Mouse (Mus musculus): Measurements from ENCODE around the gene Erbb4.
A peak's percentile ranks its signal among the peaks of the same experiment; 100 is the strongest.

Erbb4 gene

DNA sequence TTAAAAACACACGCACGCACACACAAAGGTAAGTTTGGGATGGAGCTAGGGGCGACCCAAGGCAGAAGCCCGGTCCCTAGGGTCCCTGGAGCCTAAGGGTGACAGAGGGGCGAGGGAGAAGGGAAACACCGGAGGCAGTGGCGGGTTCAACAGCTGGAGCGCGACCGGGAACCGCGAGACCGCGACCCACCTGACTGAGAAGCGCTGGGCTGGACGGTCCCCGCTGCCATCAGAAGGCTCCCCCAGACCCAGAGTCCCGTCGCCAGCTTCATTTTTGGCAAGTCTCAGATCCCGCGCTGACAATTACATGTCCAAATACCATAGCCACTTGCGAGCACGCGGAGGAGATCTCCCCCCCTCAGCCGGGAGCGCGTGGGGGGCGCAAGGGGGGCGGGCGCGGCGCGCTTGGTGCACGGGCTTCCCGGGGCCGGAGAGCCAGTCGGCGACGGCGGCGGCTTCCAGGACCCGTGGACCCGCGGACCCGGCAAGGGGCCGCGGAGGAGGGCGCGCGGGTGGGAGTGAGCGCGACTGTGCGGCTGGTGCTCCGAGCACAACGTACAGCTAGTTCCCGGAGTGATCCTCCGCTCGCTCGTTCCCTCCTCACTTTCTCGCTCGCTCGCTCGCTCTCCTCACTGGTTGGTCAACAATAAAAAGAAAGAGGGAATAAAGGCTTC lies at the start of gene Erbb4:
TSS of gene Erbb4 (minus strand) at position 575 of the 674 bp plus-strand sequence.
- peak; percentile 21 to 49 for DNase-seq (ENCODE audit: low spot score in 2 of 2)

DNA sequence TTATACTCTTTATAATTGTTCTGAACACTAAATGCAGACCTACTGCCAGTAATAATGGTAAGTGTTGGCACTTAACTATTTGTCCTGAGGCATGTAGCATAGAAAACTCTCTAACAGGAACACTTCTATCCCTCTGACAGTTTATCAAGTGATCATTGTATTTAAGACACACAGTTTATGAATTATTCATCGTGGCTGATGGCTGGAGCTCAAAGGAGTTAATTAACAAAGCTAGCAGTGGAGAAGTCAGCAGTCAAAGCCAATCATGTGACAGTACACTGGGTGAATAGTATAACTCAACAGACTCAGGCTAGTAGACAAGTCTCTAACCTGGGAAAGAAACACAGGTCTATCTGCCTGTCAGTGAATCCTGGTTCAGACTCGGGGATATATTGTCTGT lies 49.5 kb upstream of the Erbb4 start:
- no peak for DNase-seq (ENCODE audit: low spot score in 2 of 2)

DNA sequence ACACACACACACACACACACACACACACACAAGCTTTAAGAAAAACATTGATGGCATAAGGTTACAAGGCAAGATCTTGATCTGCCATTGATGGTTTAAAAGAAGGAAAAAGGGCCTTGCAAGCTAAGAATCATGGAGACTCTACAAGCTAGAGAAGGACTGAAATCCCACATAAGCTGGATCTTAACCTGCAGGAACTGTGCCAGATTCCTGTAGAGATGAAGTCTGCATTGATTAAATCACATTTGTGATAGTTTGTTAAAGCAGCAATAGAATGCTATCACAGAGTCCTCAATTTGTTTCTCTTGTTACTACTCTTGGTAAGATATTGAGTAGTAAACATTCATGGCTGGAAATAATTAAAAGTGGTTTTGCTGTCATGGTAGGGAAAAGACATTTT lies 33.5 kb upstream of the Erbb4 start:
- no peak for DNase-seq (ENCODE audit: low spot score in 2 of 2)

DNA sequence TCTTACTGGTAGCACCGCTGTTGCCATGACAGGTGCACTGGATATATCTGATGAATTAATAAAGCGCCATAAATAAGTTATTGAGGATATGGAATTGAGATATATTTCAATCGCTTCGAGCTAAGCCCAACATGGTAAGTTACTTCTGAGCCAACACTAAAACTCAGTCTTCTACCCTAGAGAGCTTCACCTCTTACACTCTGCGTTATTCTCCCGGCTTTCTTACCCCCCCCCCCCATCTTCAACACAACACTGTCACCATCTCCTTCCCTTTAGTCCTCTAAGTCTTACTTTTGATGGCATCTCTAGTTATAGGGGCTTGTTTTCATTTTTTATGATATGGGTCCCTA lies 31.6 kb upstream of the Erbb4 start:
- no peak for DNase-seq (ENCODE audit: low spot score in 2 of 2)

DNA sequence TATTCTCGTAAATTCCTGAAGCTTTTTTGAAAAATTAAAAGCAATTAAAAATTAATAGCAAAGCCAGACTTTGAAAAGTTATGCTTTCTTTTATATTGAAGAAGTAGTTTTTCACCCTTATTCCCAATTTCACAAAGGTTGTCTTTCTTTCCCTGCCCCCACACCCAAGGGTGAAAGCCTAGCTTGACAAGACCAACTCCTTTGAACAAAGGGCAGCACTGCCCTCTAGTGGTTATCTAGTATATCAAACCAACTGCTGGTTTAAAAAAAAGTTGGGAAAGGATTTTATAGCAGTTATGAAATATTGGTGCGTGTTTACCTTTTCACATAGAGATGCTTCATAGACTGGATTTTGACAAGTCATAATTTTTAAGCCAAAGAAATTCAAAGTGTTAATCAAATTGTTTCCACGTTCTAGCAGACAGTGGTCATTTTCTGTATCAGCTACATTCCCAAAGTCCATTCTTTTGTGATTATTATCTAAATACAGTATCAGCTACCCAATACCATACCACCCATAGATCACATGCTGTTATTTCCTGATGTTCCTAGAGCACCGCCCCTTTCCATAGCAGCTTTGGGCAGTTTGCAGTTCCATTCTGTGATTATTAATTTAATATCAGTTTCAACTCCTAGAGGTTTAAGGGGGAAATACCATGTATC lies 31.1 kb upstream of the Erbb4 start:
- DNase-seq (ENCODE audit: low spot score in 2 of 2), result peak in 1 of 2 experiments; percentile 60

DNA sequence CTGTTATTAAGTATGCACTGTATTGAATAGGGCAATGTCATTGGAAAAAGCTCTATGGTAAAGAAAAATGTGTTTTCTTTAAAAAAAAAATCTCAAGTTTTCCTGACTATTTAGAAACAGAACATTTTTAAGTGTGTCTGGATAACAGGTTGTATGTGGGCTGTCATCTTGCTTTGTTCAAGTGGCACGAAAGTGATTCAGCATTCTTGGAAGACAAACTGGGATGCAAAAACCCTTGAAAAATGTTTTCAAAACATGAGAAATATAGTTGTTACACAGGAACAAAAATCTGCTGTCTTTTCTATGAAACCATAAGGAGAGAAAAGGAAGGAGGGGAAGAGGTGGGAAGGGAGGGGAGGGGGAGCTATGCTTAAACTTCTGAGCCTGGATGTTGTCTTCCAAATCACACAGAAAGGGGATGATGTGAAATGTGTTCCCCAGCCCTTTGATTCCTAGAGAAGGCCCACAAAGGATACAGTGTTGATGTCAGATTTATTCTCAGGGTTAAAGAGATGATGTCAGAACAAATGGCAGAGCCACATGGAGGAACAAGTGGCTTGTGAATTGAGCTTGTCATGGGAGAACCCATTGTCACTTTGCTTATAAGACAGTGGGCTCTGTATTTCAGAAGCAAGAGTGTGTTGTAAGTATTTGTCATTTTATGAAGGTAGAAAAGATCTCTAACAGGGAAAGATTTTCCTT lies 16.4 kb upstream of the Erbb4 start:
- DNase-seq (ENCODE audit: low spot score in 2 of 2), result no peak

DNA sequence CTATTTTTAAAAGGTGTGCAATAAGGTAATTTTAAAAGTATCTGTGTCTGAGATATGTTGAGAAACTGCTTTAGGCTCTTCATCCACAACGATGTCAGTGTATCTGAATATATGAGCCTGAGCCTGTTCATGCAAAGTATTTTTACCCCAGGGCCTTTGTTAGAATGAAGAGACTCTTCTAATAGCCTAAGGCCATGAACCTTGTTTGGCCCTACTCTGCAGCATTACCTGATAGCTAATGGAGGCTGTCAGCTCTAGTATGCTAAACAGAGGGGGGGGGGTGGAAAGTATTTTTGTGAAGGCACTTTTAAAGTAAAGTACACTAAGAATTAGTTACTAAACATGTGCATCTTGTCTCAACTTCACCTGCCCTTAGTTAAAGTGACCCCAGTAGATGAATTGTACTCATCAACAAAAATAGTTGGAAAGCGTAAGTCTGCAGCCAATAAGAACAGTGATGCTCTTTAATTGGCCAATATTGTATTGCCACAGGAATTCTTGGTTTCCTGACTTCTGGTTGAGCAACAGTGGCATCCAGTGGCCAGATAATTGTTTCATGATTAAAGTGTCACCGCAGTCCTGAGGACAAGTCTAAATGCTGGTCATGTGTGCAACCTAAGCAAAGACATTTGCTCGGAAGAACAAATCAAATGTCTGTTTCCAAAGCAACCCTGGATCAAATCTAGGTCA lies 10.5 kb upstream of the Erbb4 start:
- peak in 1 of 2 experiments; percentile 18 for DNase-seq (ENCODE audit: low spot score in 2 of 2)

DNA sequence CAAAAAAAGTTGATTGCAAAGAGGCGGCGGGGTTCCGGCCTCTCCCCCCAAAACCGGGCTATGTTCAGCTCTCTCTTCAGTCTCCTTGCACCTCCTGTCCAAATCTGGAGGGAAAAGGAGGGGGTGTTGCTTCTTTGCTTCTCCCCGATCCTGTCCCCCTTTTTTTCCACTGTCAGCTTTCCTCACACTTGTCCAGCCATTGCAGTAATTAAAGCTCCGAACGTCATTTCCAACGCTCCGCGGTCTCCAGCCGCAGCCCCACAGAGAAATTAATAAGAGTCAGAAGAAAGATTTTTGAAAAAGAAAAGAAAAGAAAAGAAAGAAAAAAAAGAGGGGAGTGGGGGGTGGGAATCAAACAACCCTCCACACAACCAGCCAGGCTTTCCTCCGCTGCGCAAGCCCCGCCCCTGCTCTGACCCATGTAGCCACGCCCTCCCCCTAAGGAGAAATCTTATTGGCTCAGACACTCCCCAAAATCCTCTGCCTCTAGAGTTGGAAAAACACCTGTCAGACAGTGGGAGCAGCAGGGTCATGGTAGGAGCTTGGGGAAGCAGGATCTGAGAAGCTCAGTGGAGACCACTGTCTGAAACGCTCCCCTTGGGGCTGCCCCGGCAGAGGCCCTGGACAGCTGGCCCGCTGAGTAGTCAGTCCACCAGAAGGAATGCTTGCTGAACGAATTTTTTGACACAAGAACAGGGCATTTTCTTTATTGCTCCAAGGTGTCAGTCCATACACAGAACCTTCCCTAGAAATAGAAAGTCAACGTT lies 483 bp upstream of the Erbb4 start:
- DNase-seq (ENCODE audit: low spot score in 2 of 2), result peak; percentile 32 to 60

DNA sequence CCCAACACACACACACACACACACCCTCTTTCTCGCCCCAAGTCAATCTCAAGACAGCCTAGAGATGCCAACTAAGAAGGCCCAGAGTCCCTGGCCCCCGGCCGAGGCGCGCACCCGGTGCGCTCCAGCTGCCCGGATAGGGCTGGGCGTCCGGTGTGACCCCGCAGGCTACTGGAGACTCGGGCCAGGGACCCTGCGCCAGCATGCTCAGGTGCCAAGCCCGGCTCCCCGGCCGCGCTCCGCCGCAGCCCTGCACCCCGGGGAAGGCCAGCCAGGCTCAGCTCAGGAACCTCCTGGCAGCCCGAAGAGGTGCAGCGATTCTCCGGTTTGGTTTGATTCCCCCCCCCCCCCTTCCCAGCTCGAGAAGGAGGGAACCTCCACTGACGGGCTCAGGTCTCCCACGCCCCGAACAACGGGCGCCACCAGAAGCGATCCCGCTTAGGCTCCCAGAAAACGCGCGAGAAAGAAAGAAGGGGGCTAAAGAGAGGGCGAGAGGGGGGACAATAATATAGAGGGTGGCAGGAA lies 860 bp downstream of the Erbb4 start:
- peak; percentile 22 to 66 for DNase-seq (ENCODE audit: low spot score in 2 of 2)

DNA sequence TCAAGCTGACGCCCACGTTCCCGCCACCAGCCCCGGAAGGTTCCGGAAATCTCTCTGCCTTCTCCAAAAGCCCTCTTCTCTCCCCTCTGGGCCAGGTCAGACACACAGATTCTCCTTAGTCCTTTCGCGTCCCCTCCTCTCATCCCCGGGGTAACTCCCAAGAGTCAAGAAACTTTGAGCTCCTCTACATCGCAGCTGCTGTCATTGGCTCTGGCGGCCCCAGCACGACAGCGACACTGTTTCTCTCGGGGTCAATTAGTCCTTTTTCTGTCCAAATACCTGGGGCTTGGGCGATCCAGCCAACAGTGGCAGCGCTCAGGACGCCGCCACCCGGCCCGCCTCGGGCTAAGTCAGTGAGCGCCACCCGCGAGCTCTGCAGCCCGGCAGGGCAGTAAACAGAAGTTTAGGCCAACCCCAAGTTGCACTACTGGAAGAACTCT lies 1.5 kb downstream of the Erbb4 start:
- peak; percentile 28 to 35 for DNase-seq (ENCODE audit: low spot score in 2 of 2)

DNA sequence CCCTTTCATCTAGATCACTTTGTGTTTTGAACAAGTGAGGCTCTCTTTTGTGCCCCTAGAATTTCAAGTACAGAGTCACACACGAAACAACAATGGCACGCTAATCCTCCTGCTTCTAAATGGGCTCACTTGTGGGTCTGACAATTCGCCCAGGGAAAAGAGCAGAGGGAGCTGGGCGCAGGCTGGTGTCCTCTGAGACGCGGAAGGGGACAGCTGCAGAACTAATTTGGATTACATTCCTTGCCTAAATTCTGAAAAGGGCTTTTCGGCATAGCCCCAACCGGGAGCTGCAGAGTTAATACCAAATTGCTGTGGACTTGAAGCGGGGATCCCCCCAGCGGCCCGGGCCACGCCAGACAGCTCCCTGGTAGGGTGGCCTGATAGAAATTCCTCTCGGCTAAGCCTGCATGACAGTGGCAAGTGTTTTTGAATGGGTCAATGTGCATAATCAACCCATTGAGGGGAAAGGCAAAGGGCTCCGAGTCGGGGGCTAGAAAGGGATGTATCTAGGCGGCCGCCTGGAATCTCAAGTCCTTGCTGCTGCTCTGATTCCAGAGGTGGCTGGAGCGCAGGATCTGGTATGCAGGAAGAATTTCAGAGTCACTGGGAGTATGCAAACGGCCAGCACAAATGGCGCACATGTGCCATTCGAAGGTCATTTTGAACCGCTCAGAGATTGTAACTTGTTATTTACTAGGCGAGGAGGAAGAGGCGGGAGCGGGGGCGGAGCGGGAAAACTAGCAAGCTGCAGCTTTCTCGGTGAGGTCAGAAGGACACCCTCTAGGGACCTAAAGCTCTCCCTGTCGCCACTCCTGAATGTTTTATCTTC lies 2.2 kb downstream of the Erbb4 start:
- DNase-seq (ENCODE audit: low spot score in 2 of 2), result peak; percentile 24 to 36

DNA sequence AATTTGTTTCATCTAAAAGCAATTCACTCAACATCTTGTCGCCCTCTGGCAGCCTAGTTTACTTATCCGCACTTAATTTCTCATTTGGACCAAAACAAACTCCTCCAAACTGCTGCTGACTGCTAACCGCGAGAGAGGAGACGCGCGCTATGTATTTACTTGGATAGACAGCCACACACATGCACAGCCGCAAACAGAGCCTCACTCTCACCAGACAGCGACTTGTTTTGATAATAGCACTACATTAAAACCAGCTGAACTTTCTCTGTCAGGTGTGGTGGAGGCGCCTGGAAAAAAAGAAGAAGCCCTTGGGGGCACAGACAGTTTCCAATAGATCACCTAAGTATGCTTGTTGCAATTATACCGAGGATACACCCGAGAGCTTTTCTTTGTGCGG lies 2.8 kb downstream of the Erbb4 start:
- peak in 1 of 2 experiments; percentile 12 for DNase-seq (ENCODE audit: low spot score in 2 of 2)

DNA sequence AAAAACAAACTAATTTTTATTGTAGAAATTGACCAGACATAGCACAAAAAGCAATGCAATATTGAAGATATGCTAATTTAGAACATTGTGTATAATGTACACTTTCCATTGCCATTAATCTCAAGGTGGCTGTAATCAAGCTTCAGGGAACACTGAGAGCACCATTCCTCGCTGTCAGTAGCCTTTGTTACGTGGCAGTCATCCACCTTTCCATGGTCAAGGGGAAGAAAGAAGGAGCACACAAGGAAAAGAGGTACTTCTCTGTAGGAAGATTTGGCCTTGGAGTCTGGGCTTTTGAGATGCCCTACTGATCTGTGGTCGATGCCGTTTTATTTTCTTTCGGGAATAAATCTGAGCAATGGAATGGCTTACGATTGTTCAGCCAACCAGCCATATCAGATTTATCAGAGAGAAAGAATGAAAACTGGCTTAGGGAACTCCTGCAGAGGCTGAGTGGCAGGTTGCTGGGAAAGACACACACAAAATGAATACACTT lies 4.6 kb downstream of the Erbb4 start:
- no peak for DNase-seq (ENCODE audit: low spot score in 2 of 2)

DNA sequence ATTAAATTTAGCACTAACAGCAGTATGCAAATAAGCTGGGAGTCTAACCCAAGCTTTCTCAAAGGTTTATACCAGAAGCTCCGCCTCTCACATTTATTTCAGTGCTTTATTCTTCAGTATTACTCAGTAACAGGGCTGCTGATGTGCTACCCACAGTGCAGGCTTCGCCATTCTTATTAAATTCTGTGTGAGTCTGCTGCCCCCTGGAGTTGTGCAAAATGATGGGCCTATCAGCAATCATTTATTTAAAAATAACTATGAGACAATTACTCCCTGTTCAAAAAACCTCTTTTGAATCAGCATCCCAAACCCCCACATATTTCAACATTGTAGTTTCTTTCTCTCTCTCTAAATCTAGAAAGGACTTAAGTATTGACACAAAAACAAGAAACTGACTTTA lies 6.2 kb downstream of the Erbb4 start:
- no peak for DNase-seq (ENCODE audit: low spot score in 2 of 2)

DNA sequence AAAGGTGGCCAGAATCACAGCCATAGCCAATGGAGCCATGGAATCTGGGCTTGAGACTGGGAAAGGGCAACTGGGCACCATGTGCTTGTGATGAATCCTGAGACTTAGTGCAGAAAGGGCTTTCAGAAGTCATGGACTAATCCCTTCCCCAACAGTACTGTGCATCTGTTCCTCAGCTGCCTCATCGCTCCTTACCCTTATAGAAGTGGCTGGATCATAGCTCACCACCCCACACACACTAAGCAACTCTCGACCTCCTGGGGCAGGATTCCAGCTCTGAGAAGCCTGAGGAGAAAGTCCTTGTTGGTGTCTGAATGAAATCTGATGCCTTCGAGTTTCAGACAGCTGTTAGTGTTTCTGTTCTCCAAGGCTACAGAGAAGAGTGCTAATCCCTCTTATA lies 14.8 kb downstream of the Erbb4 start:
- no peak for DNase-seq (ENCODE audit: low spot score in 2 of 2)

DNA sequence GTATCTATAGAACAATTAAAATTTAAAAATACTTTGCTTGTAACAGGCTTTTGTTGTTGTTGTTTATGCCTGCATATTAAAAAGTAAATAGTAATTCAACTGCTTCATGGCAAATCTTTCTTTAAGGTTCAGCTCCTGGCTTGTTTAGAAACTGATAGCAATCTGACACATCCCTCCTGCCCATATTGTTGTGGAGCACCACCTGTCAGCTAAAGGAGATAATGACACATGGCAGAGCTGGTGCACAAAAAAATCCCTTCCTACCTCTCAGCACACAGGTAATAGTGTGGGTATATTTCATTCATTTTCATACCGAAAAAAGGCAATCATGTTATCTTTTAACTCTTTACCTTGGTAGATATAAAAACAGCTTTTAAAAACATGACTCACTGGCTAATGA lies 18.5 kb downstream of the Erbb4 start:
- no peak for DNase-seq (ENCODE audit: low spot score in 2 of 2)

DNA sequence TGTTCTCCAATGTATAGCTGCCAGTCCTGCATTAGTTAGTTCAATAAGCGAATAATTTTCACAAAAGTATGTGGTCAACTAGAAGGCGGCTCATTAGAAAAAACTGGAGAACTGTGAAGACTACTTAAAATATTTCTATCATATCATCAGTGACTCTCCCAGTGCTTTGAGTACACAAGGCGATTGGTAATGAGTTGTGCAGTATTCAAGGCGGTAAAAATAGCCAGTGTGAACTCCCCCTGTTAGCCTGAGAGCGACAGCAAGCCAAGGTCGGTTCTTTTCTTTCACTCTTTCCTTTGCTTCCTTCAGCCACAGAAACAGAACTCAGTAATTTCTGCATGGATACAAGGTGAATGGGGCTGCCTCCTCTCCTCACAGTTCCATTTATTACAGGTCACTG lies 22.1 kb downstream of the Erbb4 start:
- no peak for DNase-seq (ENCODE audit: low spot score in 2 of 2)

DNA sequence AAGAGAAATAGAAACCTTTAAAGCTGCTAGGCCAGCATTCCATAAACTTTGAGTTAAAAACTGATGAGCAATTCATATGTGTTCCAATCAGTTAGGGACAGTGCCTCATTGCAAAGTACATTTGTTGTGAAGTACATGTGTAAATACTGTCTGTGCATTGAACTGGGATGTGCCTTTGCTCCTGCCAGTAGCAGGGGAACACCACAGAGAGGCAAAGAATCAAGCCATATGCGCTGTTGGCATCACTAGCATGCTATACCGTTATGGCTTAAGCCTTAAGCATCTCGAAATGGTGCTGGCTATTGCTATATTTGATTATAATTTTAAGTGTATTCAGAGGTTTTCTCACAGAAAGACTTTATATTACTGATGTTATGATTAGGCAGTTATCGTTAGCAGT lies 58.9 kb downstream of the Erbb4 start:
- no peak for DNase-seq (ENCODE audit: low spot score in 2 of 2)

DNA sequence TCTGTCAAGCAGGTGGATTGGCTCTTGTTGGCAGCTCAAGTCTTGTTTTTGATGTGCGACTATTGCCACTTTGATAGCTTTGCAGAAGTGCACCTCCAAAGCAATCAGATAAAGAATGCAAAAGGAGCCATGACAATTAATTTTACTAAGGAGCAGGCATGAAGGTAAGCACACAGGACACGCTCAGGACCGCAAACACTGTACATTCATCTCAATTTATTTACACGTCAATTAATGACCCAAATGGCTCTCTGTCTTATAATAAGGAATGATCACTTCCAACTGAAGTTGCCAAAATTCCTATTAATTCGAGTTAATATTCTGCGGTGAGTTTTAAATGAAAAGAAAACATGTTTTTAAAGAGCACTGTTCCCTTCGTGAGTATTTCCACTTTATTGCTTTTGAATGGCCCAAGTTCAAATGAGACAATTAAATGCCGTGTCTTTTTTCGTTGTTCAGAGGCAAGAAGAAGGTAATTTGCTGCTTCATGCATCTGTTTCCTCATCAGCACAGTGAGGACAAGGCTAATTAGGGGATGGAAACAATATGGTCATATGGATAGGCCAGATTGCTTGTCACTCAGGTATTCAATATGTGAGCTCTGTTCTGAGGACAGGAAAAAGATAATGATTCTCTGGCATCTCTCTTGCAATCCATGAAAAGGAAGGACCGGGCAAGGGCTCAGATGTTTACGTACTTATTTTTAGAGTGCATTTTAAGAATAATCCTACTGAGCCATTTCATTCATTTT lies 61.5 kb downstream of the Erbb4 start:
- no peak for DNase-seq (ENCODE audit: low spot score in 2 of 2)

DNA sequence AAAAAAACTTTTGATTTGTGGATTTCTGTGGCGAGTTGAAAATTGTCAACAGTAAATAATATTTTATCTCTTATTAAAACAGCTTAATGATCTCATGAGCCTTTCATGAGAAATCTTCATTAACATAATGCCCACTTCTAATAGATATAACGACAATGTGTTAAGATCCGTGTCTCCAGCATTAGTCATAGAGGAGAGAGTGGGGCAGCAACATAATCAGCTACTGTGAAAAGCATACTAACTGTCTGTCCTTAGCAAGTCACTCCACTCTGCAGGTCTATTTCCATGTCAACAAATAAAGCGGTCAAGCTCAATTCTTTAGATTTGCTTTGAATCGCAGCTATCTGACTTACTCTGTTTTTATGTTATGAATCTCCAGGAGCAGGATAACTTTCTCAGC lies 80.0 kb downstream of the Erbb4 start:
- no peak for DNase-seq (ENCODE audit: low spot score in 2 of 2)
